Comparison of ENCODE assay signal across 8 mouse cellular contexts in the genomic region with DNA sequence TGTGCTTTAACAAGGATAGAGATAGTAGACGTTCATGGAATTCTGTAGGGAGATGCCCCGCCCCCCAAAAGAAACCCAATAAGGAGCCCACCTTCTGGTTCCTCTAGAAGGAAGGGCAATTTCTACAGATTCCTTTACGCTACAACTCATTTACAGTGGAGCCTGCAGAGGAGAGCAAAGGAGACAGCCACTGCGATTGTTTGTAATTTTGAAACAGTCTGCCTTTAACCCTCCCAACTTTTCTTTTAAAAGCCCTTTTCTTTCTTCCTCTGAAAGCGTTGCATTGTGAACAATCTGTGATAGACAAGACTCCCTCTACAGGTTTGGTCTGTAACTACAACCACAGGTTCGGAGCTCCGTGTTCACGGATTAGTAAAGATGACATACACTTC. TPM values are rescaled to one million over a fixed set of nuclear protein-coding genes. Genes with fewer than 3 reads are reported as not detected.
DNase-seq lines count a peak whose midpoint lies in the region; ATAC-seq and TF ChIP-seq lines count a peak whose summit lies in the region.

No protein-coding gene starts in this region.

- H3K4me2 ChIP-seq in heart, embryonic 11.5 days: peak overlapping the region; percentile 100
- peak overlapping the region; percentile 97 for H3K4me2 ChIP-seq in kidney, embryonic 15.5 days
- peak overlapping the region; percentile 99 for H3K4me2 ChIP-seq in liver, postnatal 0 days (ENCODE audit: low read depth, low read length)
- H3K4me2 ChIP-seq in neural tube, embryonic 12.5 days (replicated peaks): peak overlapping the region; percentile 98

- peak overlapping the region; percentile 95; the same call in 1 of the 2 replicates for H3K27ac ChIP-seq in heart, embryonic 11.5 days (ENCODE audit: low read depth, low read length)
- H3K27ac ChIP-seq in kidney, embryonic 15.5 days: peak overlapping the region; percentile 94
- no peak overlapping the region for H3K27ac ChIP-seq in liver, postnatal 0 days (ENCODE audit: low read depth)
- H3K27ac ChIP-seq in neural tube, embryonic 12.5 days: peak overlapping the region; percentile 96

- peak overlapping the region; percentile 84 for H3K9ac ChIP-seq in heart, embryonic 11.5 days (ENCODE audit: low read depth, low read length)
- H3K9ac ChIP-seq in kidney, embryonic 15.5 days: peak overlapping the region; percentile 76
- no peak overlapping the region; the same call in 1 of the 2 replicates for H3K9ac ChIP-seq in liver, postnatal 0 days (replicated peaks)
- peak overlapping the region; percentile 97 for H3K9ac ChIP-seq in neural tube, embryonic 12.5 days

- H3K4me3 ChIP-seq in heart, embryonic 11.5 days (ENCODE audit: low read depth, low read length): peak overlapping the region; percentile 91
- H3K4me3 ChIP-seq in kidney, embryonic 15.5 days (replicated peaks): peak overlapping the region; percentile 80
- peak overlapping the region; percentile 63 for H3K4me3 ChIP-seq in liver, postnatal 0 days (ENCODE audit: low read depth, low read length)
- peak overlapping the region; percentile 94 for H3K4me3 ChIP-seq in neural tube, embryonic 12.5 days

- ATAC-seq in heart, embryonic 11.5 days (replicated peaks; ENCODE audit: insufficient number of reproducible peaks, low FRiP score, low TSS enrichment): no peak
- ATAC-seq in kidney, embryonic 15.5 days (replicated peaks; ENCODE audit: low FRiP score): no peak
- no peak for ATAC-seq in liver, postnatal 0 days
- ATAC-seq in neural tube, embryonic 12.5 days (ENCODE audit: low FRiP score, low read depth): no peak

- peak; percentile 82 for TF ChIP-seq CTCF in liver, postnatal 0 days (IDR thresholded peaks at IDR 0.05; ENCODE audit: low read depth)

- H3K36me3 ChIP-seq in heart, embryonic 11.5 days (ENCODE audit: control insufficient read depth, insufficient read depth, low read length): no peaks in the 10 kb centered on the region
- no peaks in the 10 kb centered on the region for H3K36me3 ChIP-seq in kidney, embryonic 15.5 days
- H3K36me3 ChIP-seq in liver, postnatal 0 days (replicated peaks; ENCODE audit: insufficient read depth, low read length): no peaks in the 10 kb centered on the region
- no peaks in the 10 kb centered on the region for H3K36me3 ChIP-seq in neural tube, embryonic 12.5 days

- TF ChIP-seq EP300 in liver, postnatal 0 days (IDR thresholded peaks at IDR 0.05; ENCODE audit: low read depth): no peak

- no peaks in the 10 kb centered on the region for H3K9me3 ChIP-seq in heart, embryonic 11.5 days (replicated peaks; ENCODE audit: control insufficient read depth, low read length)
- H3K9me3 ChIP-seq in kidney, embryonic 15.5 days (replicated peaks): no peaks in the 10 kb centered on the region
- no peaks in the 10 kb centered on the region for H3K9me3 ChIP-seq in liver, postnatal 0 days (ENCODE audit: low read length)
- H3K9me3 ChIP-seq in neural tube, embryonic 12.5 days: no peaks in the 10 kb centered on the region

- WGBS in heart, embryonic 11.5 days (ENCODE audit: insufficient replicate concordance): under 1% methylated on average over 8 of the region's 8 CpGs
- WGBS in kidney, embryonic 15.5 days: under 1% methylated on average over 8 of the region's 8 CpGs
- under 1% methylated on average over 8 of the region's 8 CpGs for WGBS in liver, postnatal 0 days (ENCODE audit: insufficient replicate concordance)
- WGBS in neural tube, embryonic 12.5 days: under 1% methylated on average over 8 of the region's 8 CpGs

- peaks cover 30% of the 10 kb centered on the region for H3K4me1 ChIP-seq in heart, embryonic 11.5 days (ENCODE audit: control insufficient read depth, insufficient read depth, low read length)
- H3K4me1 ChIP-seq in kidney, embryonic 15.5 days: peaks cover 42% of the 10 kb centered on the region
- peaks cover 31% of the 10 kb centered on the region for H3K4me1 ChIP-seq in liver, postnatal 0 days (ENCODE audit: insufficient read depth)
- H3K4me1 ChIP-seq in neural tube, embryonic 12.5 days: peaks cover 25% of the 10 kb centered on the region

- H3K27me3 ChIP-seq in heart, embryonic 11.5 days (ENCODE audit: control insufficient read depth, insufficient read depth, low read length): no peaks in the 10 kb centered on the region
- H3K27me3 ChIP-seq in kidney, embryonic 15.5 days: no peaks in the 10 kb centered on the region
- peaks cover 14% of the 10 kb centered on the region for H3K27me3 ChIP-seq in liver, postnatal 0 days (ENCODE audit: insufficient read depth, low read length)
- no peaks in the 10 kb centered on the region for H3K27me3 ChIP-seq in neural tube, embryonic 12.5 days (replicated peaks)

- DNase-seq in urinary bladder, postnatal 36 days (ENCODE audit: low spot score in 2 of 2): peak; percentile 24 to 40
- DNase-seq in urinary bladder, postnatal 10 days (ENCODE audit: low spot score): no peak
- peak; percentile 43 to 74 for DNase-seq in cerebellum, postnatal 25 days
- DNase-seq in liver, postnatal 0 days: no peak
- DNase-seq in ovary, adult 18-20 months (ENCODE audit: low spot score): no peak

RNA-seq across cellular contexts. Expression of gene 4930404H24Rik, which starts 46.6 kb away (rescaled TPM):
- polyA plus RNA-seq in heart, embryonic 11.5 days (2014; fragmentation: Nextera tagmentation; extraction: Ambion mirVana): not detected in 2 replicates
- not detected in 2 replicates for polyA plus RNA-seq in kidney, embryonic 15.5 days (2015; fragmentation: Nextera tagmentation; extraction: Ambion mirVana)
- polyA plus RNA-seq in liver, postnatal 0 days (2015; fragmentation: Nextera tagmentation; extraction: Ambion mirVana): not detected in 2 replicates
- polyA plus RNA-seq in neural tube, embryonic 12.5 days (2016; fragmentation: Nextera tagmentation; extraction: Ambion mirVana): not detected in 2 replicates

Comparison
In these comparisons a context has a peak if more than half of its experiments do, and no peak if none do; other contexts are left out.
1. DNase-seq: peak in urinary bladder, postnatal 36 days (2 of 2) and cerebellum, postnatal 25 days (2 of 2); none in urinary bladder, postnatal 10 days (single experiment), liver, postnatal 0 days (single experiment) and ovary, adult 18-20 months (single experiment).
2. Peak in every context shown above with its lines, with median percentiles within 50 percentile points of each other: H3K4me2 ChIP-seq and H3K4me3 ChIP-seq.